Mouse (Mus musculus) limb, embryonic 13.5 days (tissue): Measurements from ENCODE around the gene Apoc2. TPM values are rescaled to one million over a fixed set of nuclear protein-coding genes. Genes with fewer than 3 reads are reported as not detected.
A peak's percentile ranks its signal among the peaks of the same experiment; 100 is the strongest.
"Not testable (repeated sequence)": the region's sequence is repeated elsewhere in the genome, so short reads cannot be mapped to it uniquely, and the experiment has no call there.

ENCODE experiments used
- ATAC-seq: fragments of 200-750 bp; cut with Nextera tagmentation; 2 replicates; pipeline ENCODE4 v1.8.0; 2017; ENCODE audit warnings: low read depth, moderate number of reproducible peaks, moderate TSS enrichment; ENCODE audit not compliant: low FRiP score
- H3K27ac ChIP-seq: fragments of 300-500 bp; sonication (generic); 2 replicates; pipeline ENCODE4 v1.5.1; 2015; ENCODE audit warnings: inconsistent platforms, mild to moderate bottlenecking, moderate library complexity
- H3K27me3 ChIP-seq: fragments of 300-500 bp; sonication (generic); 2 replicates; pipeline ENCODE4 v1.6.1; 2015; ENCODE audit warnings: mild to moderate bottlenecking, inconsistent platforms
- H3K36me3 ChIP-seq: fragments of 300-500 bp; sonication (generic); 2 replicates; pipeline ENCODE4 v1.6.1; 2015; ENCODE audit warnings: inconsistent platforms, mild to moderate bottlenecking, moderate library complexity
- H3K4me1 ChIP-seq: fragments of 300-500 bp; sonication (generic); 2 replicates; pipeline ENCODE4 v1.6.1; 2015; ENCODE audit warnings: inconsistent platforms
- H3K4me2 ChIP-seq: fragments of 300-500 bp; sonication (generic); replicated peaks from 2 replicates; pipeline ENCODE4 v1.6.1; 2015; ENCODE audit warnings: inconsistent platforms, mild to moderate bottlenecking, moderate library complexity
- H3K4me3 ChIP-seq: fragments of 300-500 bp; sonication (generic); 2 replicates; pipeline ENCODE4 v1.5.1; 2015; ENCODE audit warnings: moderate library complexity, mild to moderate bottlenecking, inconsistent platforms
- H3K9ac ChIP-seq: fragments of 300-500 bp; sonication (generic); 2 replicates; pipeline ENCODE4 v1.6.1; 2015; ENCODE audit warnings: mild to moderate bottlenecking, inconsistent platforms
- H3K9me3 ChIP-seq: fragments of 300-500 bp; sonication (generic); 2 replicates; pipeline ENCODE4 v1.6.1; 2016; ENCODE audit warnings: inconsistent platforms
- WGBS: fragments of 180-500 bp; shearing (Covaris S2); methylation state at CpG from one replicate; pipeline ENCODE4 v1.1.7; 2015; 5-methylcytosine and 5-hydroxymethylcytosine counted together
- polyA plus RNA-seq: library from polyadenylated mRNA; unstranded; fragments of >200 nt; fragmentation: Nextera tagmentation; extraction: Ambion mirVana; gene quantifications from 2 replicates; pipeline ENCODE4 v1.2.1, GENCODE M21; 2015

Apoc2 gene
- polyA plus RNA-seq, 1 experiment from 2014 or later: 1.1 TPM

- H3K27me3 ChIP-seq, H3K9me3 ChIP-seq, H3K27ac ChIP-seq, H3K36me3 ChIP-seq, H3K9ac ChIP-seq, H3K4me3 ChIP-seq, H3K4me2 ChIP-seq: not testable (repeated sequence)
- 0 out of 2 replicates have a peak, but pooled peaks cover 12% of the 10 kb centered on the region for H3K4me1 ChIP-seq
- peak; percentile 18; the same call in 1 of the 2 replicates for ATAC-seq
- WGBS: 66% methylated on average over 8 of the region's 8 CpGs
Observed at GRCm38 (mm10) chr7:19686927-19687583, 9.3 kb upstream of the Apoc2 start.

- 75% methylated on average over 6 of the region's 6 CpGs for WGBS
- no peaks in the 10 kb centered on the region for H3K9me3 ChIP-seq
- peak; percentile 5; the same call in 1 of the 2 replicates for ATAC-seq
Observed at GRCm38 (mm10) chr7:19686521-19686920, 8.8 kb upstream of the Apoc2 start.

GRCm38 (mm10) chr7:19685374-19685773, 7.6 kb upstream of the Apoc2 start:
- H3K4me1 ChIP-seq: 0 out of 2 replicates have a peak, but pooled peaks cover 12% of the 10 kb centered on the region
- no peak for ATAC-seq
- no peak overlapping the region for H3K27ac ChIP-seq
- no peak overlapping the region for H3K4me2 ChIP-seq
- no peaks in the 10 kb centered on the region for H3K36me3 ChIP-seq
- H3K9me3 ChIP-seq: no peaks in the 10 kb centered on the region
- no peak overlapping the region for H3K9ac ChIP-seq
- H3K27me3 ChIP-seq: no peaks in the 10 kb centered on the region
- H3K4me3 ChIP-seq: no peak overlapping the region
- WGBS: 55% methylated on average over 4 of the region's 4 CpGs

More at GRCm38 (mm10) chr7:19686521-19686920, 8.8 kb upstream of the Apoc2 start:
- no peak overlapping the region for H3K4me3 ChIP-seq
- 0 out of 2 replicates have a peak, but pooled peaks cover 12% of the 10 kb centered on the region for H3K4me1 ChIP-seq
- H3K36me3 ChIP-seq: no peaks in the 10 kb centered on the region
- no peak overlapping the region for H3K4me2 ChIP-seq
- H3K9ac ChIP-seq: no peak overlapping the region
- H3K27me3 ChIP-seq: no peaks in the 10 kb centered on the region
- no peak overlapping the region; the same call in 1 of the 2 replicates for H3K27ac ChIP-seq

- H3K9ac ChIP-seq: no peak overlapping the region
- no peaks in the 10 kb centered on the region for H3K27me3 ChIP-seq
- H3K4me3 ChIP-seq: no peak overlapping the region
- 0 out of 2 replicates have a peak, but pooled peaks cover 12% of the 10 kb centered on the region for H3K4me1 ChIP-seq
- no peaks in the 10 kb centered on the region for H3K9me3 ChIP-seq
- H3K36me3 ChIP-seq: no peaks in the 10 kb centered on the region
- no peak overlapping the region for H3K4me2 ChIP-seq
- WGBS: 85% methylated on average over 6 of the region's 6 CpGs
- no peak overlapping the region for H3K27ac ChIP-seq
- ATAC-seq: no peak
Observed at GRCm38 (mm10) chr7:19683771-19684201, 6.0 kb upstream of the Apoc2 start.

GRCm38 (mm10) chr7:19682979-19683378, 5.2 kb upstream of the Apoc2 start:
- H3K27me3 ChIP-seq: no peaks in the 10 kb centered on the region
- WGBS: 51% methylated on average over 3 of the region's 3 CpGs

GRCm38 (mm10) chr7:19681202-19681694, 3.5 kb upstream of the Apoc2 start, which contains the start of the genes Gm44805 and Apoc4:
Gene Gm44805 (minus strand): TSS chr7:19681423.
Gene Apoc4 (minus strand): TSS chr7:19681479.
- WGBS: 60% methylated on average over 8 of the region's 8 CpGs
- no peak for ATAC-seq
- H3K4me1 ChIP-seq: 0 out of 2 replicates have a peak, but pooled peaks cover 7% of the 10 kb centered on the region
- H3K27me3 ChIP-seq: no peaks in the 10 kb centered on the region
- no peak within 1 kb of the TSS for H3K4me3 ChIP-seq
- H3K27ac ChIP-seq: no peak within 1 kb of the TSS
- H3K9me3 ChIP-seq: no peaks in the 10 kb centered on the region
- no peak within 1 kb of the TSS for H3K9ac ChIP-seq
- H3K4me2 ChIP-seq: no peak within 1 kb of the TSS
- no peaks in the 10 kb centered on the region for H3K36me3 ChIP-seq

More at GRCm38 (mm10) chr7:19682979-19683378, 5.2 kb upstream of the Apoc2 start:
- H3K4me2 ChIP-seq: no peak overlapping the region
- no peaks in the 10 kb centered on the region for H3K36me3 ChIP-seq
- no peak overlapping the region for H3K9ac ChIP-seq
- no peaks in the 10 kb centered on the region for H3K9me3 ChIP-seq
- no peak for ATAC-seq
- H3K27ac ChIP-seq: no peak overlapping the region
- H3K4me3 ChIP-seq: no peak overlapping the region
- 0 out of 2 replicates have a peak, but pooled peaks cover 12% of the 10 kb centered on the region for H3K4me1 ChIP-seq

- Histone ChIP-seq H3K27me3 (no peaks in the 10 kb centered on the region), H3K36me3 (no peaks in the 10 kb centered on the region), H3K27ac (no peak overlapping the region), H3K4me1 (0 out of 2 replicates have a peak, but pooled peaks cover 7% of the 10 kb centered on the region), H3K9ac (no peak overlapping the region), H3K9me3 (no peaks in the 10 kb centered on the region), H3K4me2 (no peak overlapping the region), H3K4me3 (no peak overlapping the region)
- ATAC-seq: no peak
- 83% methylated on average over 2 of the region's 2 CpGs for WGBS
Observed at GRCm38 (mm10) chr7:19680702-19681101, 3.0 kb upstream of the Apoc2 start.

GRCm38 (mm10) chr7:19678901-19679300, 1.2 kb upstream of the Apoc2 start:
- ATAC-seq: no peak
- Histone ChIP-seq H3K27me3 (no peaks in the 10 kb centered on the region), H3K36me3 (no peaks in the 10 kb centered on the region), H3K4me2 (no peak overlapping the region), H3K27ac (no peak overlapping the region), H3K4me3 (no peak overlapping the region), H3K9ac (no peak overlapping the region), H3K4me1 (0 out of 2 replicates have a peak, but pooled peaks cover 4% of the 10 kb centered on the region), H3K9me3 (no peaks in the 10 kb centered on the region)
- WGBS: 85% methylated on average over 3 of the region's 3 CpGs

GRCm38 (mm10) chr7:19676662-19677061, 1.1 kb downstream of the Apoc2 start:
- no peak for ATAC-seq
- Histone ChIP-seq H3K4me2 (no peak overlapping the region), H3K9ac (no peak overlapping the region), H3K27me3 (no peaks in the 10 kb centered on the region), H3K4me3 (no peak overlapping the region), H3K4me1 (no peaks in the 10 kb centered on the region), H3K9me3 (no peaks in the 10 kb centered on the region), H3K36me3 (no peaks in the 10 kb centered on the region), H3K27ac (no peak overlapping the region)
- WGBS: 65% methylated on average over 1 of the region's 1 CpGs

GRCm38 (mm10) chr7:19675824-19676223, 1.9 kb downstream of the Apoc2 start:
- no peak overlapping the region for H3K4me3 ChIP-seq
- H3K4me2 ChIP-seq: no peak overlapping the region
- H3K9me3 ChIP-seq: no peaks in the 10 kb centered on the region
- H3K27me3 ChIP-seq: no peaks in the 10 kb centered on the region
- ATAC-seq: no peak
- H3K4me1 ChIP-seq: no peaks in the 10 kb centered on the region
- no peak overlapping the region for H3K27ac ChIP-seq
- 85% methylated on average over 10 of the region's 10 CpGs for WGBS
- H3K36me3 ChIP-seq: no peaks in the 10 kb centered on the region
- H3K9ac ChIP-seq: no peak overlapping the region

- Histone ChIP-seq H3K9ac (no peak overlapping the region), H3K4me2 (no peak overlapping the region), H3K36me3 (no peaks in the 10 kb centered on the region), H3K9me3 (no peaks in the 10 kb centered on the region), H3K4me3 (no peak overlapping the region), H3K27me3 (no peaks in the 10 kb centered on the region), H3K27ac (no peak overlapping the region), H3K4me1 (peaks cover 5% of the 10 kb centered on the region)
- ATAC-seq: no peak
- 65% methylated on average over 14 of the region's 14 CpGs for WGBS
Observed at GRCm38 (mm10) chr7:19673083-19673699, 4.5 kb downstream of the Apoc2 start.

- Histone ChIP-seq H3K4me1 (peaks cover 5% of the 10 kb centered on the region), H3K36me3 (no peaks in the 10 kb centered on the region), H3K27me3 (no peaks in the 10 kb centered on the region), H3K27ac (no peak overlapping the region), H3K4me3 (no peak overlapping the region), H3K9me3 (no peaks in the 10 kb centered on the region), H3K9ac (no peak overlapping the region), H3K4me2 (no peak overlapping the region)
- 63% methylated on average over 10 of the region's 10 CpGs for WGBS
- no peak for ATAC-seq
Observed at GRCm38 (mm10) chr7:19671511-19671910, 6.2 kb downstream of the Apoc2 start.
